Mouse (Mus musculus): Measurements from ENCODE around the gene Kcng1.

Kcng1 gene

DNA sequence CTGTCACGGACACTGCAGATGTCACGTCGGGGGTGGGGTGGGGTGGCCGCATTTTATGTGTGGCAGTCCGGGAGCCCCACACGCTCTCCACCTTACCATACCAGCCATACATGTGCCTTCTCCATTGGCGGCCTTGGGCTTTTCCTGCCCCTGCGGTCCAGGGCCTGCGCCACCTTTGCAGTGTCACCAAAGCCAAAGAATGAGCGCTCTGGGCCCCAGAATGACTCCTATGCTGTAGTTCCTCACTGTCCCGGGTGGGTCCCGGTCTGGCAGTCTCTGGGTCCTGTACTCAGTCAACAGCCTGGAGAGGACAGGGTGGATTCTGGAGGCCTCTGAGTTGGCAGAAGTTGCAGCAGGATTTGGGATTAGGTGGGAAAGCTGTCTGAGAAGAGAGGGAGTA, at the start of gene Kcng1:
Kcng1 (minus strand) TSS at position 155 of the 400 bp plus-strand sequence.
- no peak for DNase-seq (ENCODE audit: low spot score)

- no peak for DNase-seq (ENCODE audit: low spot score)
Measured at GRCm38 (mm10) chr2:168330421-168331070, 49.0 kb upstream of the Kcng1 start.

GRCm38 (mm10) chr2:168321716-168322374, 40.3 kb upstream of the Kcng1 start:
- DNase-seq (ENCODE audit: low spot score), result no peak

- no peak for DNase-seq (ENCODE audit: low spot score)
Measured at GRCm38 (mm10) chr2:168320388-168321182, 39.0 kb upstream of the Kcng1 start.

DNA sequence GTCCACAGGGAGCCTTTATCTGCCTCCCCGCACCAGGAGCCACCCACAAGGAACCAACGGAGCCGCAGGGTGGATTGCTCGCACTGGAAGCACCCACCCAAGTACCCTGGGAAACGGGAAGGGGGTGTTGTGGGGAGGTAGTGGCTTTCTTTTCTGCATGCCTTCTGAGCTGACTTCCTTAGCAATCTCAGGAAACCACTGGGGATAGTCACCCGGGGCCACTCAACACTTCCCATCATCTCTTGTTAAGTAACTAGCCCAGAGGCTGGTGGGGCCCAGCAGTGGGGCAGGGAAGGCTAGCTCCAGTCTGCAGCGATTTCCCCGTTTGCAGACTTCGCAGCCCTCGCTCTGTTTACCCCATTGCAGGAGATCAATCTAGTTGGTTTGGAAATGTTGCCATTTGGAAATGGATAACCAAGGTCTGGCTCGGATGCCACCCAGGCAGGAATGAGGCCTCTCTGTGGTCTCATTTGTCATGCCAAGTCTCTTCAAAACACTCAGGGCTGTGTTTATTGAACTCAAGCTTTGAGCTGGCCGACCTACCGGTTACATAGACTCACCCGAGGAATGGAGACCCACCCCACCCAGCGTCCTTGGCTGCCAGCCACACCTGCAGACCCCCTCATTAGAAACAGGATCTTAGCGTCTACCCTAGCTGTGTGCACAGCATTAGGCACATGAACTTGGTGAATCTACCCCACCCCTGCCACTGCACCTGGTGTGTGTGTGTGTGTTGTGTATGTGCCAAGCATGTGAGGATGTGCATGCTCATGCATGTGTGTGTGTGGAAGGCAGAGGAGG, 33.3 kb upstream of the Kcng1 start:
- no peak for DNase-seq (ENCODE audit: low spot score)

DNA sequence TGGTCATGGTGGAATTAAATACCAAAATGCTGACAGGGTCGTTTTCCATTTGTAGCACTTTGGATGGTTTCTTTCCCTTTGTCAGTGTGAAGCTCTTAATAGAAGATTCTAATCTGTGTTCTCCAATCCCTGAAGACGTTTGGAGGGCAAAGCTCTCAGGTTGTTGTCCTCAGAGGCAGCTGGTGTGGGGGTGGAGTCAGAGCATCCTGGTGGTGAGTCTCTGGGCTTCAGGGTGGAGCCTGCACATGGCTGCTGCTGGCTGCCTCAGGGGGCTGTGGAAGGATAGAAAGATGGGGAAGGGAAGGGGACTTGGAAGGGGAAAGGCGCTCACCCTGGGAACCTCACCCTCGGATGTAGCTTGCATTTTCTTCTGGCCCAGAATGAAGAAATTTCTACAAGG, 31.0 kb upstream of the Kcng1 start:
- DNase-seq (ENCODE audit: low spot score), result no peak

- no peak for DNase-seq (ENCODE audit: low spot score)
Measured at GRCm38 (mm10) chr2:168311006-168311405, 29.5 kb upstream of the Kcng1 start.

GRCm38 (mm10) chr2:168308916-168309315, 27.4 kb upstream of the Kcng1 start:
- no peak for DNase-seq (ENCODE audit: low spot score)

DNA sequence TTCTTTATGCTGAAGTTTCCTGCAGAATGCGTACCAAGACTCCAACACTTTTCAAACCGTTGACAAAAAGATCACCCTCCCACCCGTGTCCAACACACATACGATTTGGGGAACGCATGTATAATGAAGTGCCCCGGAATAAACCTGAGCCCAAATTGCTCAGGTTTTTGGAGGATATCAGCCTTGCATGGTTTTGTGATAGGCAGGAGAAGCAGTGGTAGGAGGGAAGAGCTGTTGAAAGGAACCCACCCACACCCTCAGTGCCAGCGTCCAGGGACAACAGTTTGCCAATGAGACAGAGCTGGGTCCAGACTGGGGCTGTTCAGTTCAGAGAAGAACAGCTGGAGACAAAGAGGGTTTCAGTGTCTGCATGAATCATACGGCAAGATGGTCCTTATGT, 18.1 kb upstream of the Kcng1 start:
- no peak for DNase-seq (ENCODE audit: low spot score)

DNA sequence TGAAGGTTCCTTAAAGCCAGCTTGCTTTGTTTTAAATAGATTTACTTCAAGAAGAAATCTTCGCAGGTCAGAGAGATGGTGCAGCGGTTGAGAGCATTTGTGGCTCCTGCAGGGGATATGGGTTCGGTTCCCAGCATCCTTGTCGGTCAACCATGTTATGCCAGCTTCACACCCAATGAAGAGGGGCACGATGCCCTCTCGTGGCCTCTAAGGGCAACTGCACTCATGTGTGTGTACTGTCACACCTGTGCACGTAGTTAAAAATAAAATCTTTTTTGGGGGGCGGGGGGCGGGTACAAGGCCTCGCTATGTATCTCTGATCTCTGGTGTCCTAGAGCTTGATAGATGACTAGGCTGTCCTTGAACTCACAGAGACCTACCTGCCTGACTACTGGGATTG, 15.0 kb upstream of the Kcng1 start:
- no peak for DNase-seq (ENCODE audit: low spot score)

GRCm38 (mm10) chr2:168292521-168292920, 11.0 kb upstream of the Kcng1 start:
- no peak for DNase-seq (ENCODE audit: low spot score)

- DNase-seq (ENCODE audit: low spot score), result no peak
Measured at GRCm38 (mm10) chr2:168292041-168292440, 10.5 kb upstream of the Kcng1 start.

DNA sequence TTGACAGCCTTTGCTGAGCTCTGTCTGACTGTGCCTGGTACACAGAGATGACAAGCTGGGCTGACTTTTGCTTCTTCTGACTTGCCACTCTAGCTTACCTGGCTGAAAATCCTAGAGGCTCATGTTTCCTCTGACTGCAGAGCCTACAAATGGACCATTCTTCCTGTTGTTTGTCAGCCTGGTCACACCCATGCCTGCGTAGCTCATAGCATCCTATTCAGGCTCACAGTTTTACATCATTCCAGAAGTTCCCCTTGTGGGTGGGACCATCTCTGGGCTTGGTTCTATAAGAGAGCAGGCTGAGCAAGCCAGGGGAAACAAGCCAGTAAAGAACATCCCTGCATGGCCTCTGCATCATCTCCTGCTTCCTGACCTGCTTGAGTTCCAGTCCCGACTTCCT, 8.3 kb upstream of the Kcng1 start:
- DNase-seq (ENCODE audit: low spot score), result no peak

DNA sequence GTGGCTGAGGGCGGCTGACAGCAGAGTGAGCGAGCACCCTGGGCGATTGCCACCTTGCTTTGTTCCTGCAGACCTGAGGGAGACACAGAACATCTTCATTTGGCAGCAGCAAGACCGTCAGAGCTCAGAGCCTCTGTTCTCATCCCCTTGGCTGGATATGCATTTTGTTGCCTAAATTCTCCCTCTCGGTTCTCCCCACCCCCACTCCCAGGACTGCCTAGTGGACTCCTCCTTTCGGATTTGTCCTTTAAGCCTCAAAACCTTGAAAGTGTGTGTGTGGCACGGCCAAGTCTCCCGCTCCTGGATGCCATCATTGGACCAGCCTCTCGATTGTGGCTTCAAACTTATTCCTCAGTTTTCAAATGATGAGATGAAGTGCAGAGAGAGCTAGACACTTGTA, 7.5 kb upstream of the Kcng1 start:
- no peak for DNase-seq (ENCODE audit: low spot score)

DNA sequence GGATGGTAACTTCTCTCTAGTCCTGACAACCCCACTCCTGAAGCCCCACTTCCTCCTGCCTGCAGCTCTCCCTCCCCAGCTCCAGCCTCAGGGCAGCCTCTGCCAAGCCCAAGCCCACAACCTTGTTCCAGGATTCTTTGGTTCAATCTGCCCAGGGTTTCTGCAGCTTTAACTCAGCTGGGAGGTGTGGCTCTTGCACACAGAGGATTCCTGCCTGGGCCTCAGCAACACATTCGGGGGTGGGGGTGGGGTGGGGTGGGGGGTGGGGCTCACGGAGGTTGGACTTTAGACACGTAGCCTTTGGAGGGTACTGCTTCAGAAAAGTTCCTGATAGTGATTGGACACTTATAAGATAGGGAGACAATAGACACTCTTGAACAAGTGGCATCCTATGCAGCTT, 5.5 kb upstream of the Kcng1 start:
- no peak for DNase-seq (ENCODE audit: low spot score)

GRCm38 (mm10) chr2:168285143-168285542, 3.6 kb upstream of the Kcng1 start:
- DNase-seq (ENCODE audit: low spot score), result no peak

DNA sequence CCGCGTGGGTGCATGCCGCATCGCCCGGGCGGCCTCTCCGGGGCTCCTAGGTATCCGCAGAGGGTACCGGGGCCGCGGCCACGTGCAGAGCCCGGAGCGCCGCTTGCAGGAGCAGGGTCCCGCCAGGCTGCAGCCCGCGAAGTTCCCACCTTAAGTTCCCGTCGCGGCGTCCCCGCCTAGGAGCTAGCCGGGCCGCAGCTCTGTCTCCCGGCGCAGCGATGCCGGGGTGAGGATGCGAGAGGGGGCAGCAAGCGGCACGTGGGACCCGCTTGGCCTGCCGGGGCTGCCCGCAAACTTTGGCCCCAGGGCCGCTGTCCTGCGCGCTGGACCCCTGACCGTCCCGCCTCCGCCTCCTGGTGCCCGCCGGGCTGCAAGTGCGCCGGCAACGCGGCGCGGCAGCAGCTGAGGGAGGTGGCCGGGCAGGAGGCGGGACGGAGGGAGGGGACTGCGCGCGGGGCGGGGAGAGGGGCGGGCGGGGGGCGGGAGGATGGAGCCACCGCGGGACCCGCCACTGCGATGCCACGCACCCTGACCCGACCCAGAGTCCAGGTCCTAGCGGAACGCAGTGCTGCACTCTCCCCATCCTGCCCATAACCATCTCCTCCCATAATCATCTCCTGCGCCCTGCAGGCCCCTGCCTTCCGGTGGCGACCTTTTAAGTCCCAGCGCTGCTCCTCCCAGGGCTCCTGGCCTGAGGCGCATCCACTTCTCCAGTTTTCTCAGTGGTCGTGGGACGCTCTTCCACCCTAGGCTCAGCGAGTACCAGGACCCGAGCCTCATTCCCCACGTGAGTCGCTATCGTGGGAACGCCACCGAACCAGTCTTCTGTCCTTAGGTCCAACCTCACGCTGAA, 581 bp downstream of the Kcng1 start:
- peak; percentile 25 for DNase-seq (ENCODE audit: low spot score)

- no peak for DNase-seq (ENCODE audit: low spot score)
Measured at GRCm38 (mm10) chr2:168274374-168274935, 7.1 kb downstream of the Kcng1 start.

GRCm38 (mm10) chr2:168273387-168273786, 8.1 kb downstream of the Kcng1 start:
- no peak for DNase-seq (ENCODE audit: low spot score)

DNA sequence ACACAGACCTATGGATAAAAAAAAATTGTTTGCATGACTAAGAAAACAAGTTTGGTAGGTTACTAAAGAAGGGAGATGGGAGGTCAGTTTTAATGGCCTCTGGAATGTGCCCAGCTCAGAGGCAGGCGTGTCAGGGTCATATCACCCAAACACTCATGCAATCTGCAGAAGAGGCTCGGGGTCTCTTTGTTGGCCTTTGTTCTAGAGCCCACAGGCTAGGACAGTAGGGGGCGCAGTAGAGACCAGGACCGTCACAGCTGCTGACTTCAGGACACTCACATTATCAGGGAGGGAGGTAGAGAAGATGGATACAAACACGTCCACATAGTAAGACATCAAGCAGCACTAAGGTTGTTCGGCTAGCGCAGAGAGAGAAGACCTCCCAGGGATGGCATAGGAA, 13.5 kb downstream of the Kcng1 start:
- no peak for DNase-seq (ENCODE audit: low spot score)

DNA sequence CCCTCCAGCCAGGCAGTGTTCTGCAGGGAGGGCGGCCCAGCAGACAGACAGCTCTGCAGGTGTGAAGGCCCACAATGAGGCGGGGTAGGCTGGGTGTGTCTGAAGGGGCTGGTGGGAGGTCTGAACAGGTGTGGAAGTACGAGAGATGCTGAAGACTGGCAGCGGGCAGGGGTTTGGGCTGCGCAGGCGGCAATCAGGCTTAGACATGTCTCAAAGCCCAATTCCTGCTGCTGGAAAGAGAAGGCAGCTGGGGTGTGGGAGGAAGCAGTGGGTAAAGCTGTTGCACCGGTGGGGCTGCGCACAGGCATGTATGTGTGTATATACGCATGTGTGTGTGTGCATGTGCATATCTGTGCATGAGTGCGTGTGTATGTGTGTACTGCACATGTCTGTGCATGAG, 20.6 kb downstream of the Kcng1 start:
- DNase-seq (ENCODE audit: low spot score), result no peak

Data from ovary, adult 18-20 months (tissue).